Mouse (Mus musculus): ENCODE results near the gene Fsip1. TPM values are rescaled to one million over a fixed set of nuclear protein-coding genes. Genes with fewer than 3 reads are reported as not detected.

Gene Fsip1
- total RNA-seq, 2 experiments from 2014 or later = 2.1 to 2.8 TPM

DNA sequence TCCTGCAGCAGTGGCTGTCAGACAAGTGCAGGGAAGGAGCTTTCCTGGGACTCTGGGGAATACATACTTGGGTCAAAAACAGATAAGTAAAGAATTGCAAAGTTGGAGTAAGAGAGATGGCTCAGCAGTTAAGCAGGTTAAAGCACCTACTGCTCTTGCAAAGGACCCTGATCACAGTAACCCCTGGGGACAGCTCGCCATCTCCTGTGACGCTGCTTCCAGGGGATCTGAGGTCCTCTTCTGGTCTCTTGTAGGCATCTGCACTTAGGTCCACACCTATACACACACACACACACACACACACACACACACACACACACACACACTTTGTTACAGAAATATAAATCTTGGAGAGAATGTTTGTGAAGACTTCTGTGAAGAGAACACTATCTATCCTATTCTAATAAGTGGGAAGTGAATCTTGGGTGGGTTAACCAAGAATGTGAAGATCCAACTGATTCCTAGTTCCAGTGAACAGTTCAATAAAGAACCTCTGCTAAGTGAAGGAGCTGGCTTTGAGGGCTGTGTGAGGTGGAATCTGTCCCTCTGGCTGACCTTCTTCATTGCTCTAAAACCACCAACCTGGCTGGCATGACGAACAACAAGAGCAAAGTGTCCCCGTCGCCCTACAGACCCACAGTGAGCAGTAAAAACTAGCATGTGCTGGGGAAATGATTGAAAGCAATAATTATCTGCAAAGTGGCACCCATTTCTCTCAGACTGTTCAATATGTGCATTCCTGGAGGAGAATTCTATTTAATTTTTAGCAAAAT is 129.1 kb downstream of the Fsip1 start:
- DNase-seq (ENCODE audit: low spot score in 2 of 2) = no peak

DNA sequence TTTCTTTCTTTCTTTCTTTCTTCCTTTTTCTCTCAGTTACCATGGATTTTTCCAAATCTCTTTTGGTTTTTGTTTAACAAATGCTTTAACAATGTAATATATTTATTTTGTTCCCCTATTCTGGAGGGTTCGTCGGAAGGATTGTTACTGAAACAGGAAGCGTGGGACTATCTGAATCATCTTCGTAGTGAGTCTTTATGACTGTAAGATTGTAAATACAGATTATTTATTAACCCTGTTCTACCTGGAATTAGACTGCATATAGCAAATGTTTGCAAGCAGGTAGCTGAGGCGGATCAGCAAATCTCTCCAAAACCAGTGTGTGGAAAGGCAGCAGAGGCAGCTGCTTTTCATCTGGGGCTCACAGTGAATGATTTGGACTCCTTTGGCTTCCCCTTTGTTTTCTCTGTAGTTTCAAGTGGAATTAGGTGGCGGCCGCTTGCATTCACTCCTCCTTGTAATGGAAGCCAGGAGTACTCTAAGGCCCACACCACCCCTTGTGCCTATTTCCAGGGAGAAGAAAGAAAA is 130.8 kb downstream of the Fsip1 start:
- DNase-seq (ENCODE audit: low spot score in 2 of 2) = no peak

DNA sequence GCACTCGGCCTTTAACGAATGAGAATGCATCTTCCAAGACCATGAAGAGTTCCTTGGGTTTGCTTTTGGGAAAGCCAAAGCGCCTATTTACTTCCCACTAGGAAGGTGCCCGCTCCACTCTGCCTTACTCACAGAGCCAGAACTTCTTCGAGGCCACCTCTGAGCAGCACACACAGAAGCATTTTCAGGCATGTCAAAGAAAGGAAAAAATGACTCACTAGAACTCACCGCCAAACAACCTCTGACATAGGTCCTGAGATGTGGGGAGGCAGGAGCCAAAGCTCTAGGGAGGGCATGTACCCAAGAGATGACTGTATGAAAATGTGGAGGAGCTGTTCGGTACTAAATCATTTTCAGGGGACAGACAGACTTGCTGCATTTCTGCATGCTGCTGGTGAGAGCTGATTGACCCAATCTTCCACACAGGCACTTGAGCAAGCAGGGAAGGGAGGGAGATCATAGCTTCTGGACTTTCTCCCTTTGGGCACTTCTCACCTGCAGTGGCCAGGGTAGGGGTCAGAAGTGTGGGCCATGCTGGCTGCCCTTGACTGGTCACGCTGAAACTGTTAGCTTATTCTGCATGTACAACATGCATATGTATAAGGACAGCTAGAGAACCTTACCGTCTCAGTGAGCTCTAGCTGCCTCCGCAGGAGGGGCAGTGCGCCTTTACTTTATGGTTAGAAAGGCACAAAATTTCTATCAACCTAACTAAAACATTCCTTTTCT is 131.4 kb downstream of the Fsip1 start:
- no peak for DNase-seq (ENCODE audit: low spot score in 2 of 2)

DNA sequence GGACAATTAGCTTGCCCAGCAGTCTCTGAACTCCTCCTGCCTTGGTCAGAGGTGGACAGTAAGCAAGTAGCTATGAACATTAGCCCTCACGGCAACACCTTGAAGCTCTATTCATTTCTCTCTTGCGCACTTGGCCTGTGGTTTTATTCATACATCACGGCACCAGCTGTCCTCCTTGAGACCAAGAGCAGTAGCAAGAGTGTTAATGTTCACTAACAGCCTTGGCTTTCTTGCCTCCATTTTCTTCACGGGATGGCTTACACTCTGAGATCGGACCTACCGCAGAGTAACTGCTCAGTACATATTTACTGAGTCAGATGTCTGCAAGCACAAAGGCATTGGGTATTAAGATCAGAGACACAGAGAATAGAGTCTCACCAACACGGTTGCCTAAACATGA is 132.3 kb downstream of the Fsip1 start:
- no peak for DNase-seq (ENCODE audit: low spot score in 2 of 2)

DNA sequence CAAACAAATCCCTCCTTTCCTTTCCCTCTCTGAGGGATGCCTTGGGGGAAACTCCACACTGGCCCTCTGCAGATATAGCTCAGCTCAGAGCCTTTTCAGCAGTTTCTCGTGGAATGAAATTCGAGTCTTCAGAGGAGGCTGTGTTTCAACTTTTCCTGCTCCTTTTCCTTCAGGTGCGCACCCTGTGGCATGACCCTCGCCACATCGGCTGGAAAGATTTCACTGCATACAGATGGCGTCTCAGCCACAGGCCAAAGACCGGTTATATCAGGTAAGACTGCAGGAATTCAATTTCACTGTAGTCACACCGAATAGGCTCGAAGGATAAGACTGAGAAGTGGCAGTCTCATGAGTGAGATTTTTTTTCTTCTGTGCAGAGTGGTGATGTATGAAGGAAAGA is 133.0 kb downstream of the Fsip1 start:
- DNase-seq (ENCODE audit: low spot score in 2 of 2) = no peak

DNA sequence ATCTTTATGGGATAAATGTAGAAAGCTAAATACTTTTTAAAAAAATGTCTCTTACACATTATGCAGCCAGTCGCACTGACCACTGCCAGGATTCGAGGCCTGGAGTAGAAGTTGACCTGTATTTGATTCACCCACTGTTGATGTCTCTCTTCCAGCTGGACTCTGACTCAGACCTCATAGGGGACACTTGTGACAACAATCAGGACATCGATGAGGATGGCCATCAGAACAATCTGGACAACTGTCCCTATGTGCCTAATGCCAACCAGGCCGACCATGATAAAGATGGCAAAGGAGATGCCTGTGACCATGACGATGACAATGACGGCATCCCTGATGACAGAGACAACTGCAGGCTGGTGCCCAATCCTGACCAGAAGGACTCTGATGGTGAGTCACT is 134.5 kb downstream of the Fsip1 start:
- DNase-seq (ENCODE audit: low spot score in 2 of 2) = no peak

DNA sequence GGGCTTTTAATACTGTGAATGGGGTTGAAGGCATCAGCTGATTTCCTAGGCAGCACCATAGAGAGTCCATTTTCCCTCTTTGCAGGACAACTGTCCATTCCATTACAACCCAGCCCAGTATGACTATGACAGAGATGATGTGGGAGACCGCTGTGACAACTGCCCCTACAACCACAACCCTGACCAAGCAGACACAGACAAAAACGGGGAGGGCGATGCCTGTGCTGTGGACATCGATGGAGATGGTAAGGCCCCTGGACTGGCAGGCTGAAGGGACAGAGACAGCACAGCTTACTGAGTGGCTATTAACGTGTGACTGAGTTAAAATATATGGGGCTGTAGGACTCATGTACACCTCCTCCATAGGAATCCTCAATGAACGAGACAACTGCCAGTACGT is 136.0 kb downstream of the Fsip1 start:
- DNase-seq (ENCODE audit: low spot score in 2 of 2) = no peak

DNA sequence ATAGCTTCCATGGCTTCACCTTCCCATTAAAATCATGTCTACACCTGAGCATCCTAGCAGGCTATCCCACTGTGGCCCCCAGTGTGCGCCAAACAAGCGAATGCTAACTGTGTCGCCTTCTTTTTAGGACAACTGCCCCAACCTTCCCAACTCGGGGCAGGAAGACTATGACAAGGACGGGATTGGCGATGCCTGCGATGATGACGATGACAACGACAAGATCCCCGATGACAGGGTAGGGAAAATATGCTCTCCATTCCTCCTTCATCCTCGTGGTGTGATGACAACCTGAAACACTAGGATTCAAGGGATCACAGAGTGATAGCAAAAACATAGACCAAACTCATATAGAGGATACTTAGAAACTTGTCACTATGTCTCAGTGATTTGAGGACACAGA is 136.7 kb downstream of the Fsip1 start:
- DNase-seq (ENCODE audit: low spot score in 2 of 2) = no peak

DNA sequence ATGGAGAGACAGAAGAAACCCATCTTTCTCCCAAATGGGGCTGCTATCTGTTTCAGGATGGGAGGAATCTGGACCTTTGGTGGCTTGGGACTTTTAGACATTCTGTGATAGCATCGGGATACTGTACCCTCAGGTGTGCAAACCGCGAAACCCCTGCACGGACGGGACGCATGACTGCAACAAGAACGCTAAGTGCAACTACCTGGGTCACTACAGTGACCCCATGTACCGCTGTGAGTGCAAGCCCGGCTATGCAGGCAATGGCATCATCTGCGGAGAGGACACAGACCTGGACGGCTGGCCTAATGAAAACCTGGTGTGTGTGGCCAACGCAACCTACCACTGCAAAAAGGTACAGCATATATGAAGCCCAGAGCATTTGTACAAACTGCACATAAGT is 137.1 kb downstream of the Fsip1 start:
- no peak for DNase-seq (ENCODE audit: low spot score in 2 of 2)

DNA sequence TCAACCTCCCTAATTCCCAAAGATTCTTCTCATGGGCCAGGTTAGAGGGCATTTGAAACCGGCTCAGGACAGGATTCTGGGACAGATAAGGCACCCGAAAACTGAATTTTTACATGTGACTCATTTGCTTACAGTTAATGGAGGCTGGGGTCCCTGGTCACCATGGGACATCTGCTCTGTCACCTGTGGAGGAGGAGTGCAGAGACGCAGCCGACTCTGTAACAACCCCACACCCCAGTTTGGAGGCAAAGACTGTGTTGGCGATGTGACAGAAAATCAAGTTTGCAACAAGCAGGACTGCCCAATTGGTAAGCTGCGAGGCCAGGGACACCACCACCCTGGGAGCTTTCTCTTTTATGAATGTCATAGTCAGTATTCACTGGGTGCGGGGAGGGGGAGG is 138.3 kb downstream of the Fsip1 start:
- no peak for DNase-seq (ENCODE audit: low spot score in 2 of 2)

DNA sequence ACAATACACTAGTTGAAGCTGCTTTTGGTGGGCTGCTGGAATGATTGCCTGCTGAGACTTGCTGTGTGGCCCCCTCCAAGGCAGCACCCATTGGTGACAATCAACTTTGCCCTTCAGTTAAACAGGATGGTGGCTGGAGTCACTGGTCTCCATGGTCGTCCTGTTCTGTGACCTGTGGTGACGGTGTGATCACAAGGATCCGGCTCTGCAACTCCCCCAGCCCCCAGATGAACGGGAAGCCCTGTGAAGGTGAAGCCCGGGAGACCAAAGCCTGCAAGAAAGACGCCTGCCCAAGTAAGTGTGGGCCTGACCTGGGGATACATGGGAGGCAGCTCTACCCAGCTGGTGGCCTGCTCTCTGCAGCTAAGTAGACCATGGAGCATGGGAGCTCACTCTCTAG is 138.7 kb downstream of the Fsip1 start:
- DNase-seq (ENCODE audit: low spot score in 2 of 2) = no peak

DNA sequence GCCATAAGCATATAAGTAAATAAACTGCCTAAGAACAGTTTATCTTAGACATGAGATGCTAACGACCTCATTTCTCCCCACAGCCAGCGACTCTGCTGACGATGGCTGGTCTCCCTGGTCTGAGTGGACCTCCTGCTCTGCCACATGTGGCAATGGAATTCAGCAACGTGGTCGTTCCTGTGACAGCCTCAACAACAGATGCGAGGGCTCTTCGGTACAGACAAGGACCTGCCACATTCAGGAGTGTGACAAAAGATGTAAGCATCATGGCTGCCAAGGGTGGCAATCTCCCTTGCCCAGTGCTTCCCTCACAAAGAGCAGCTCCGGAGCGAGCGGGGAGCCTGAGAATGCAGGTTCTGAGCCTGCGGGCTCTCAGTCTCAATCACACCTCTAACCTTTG is 139.4 kb downstream of the Fsip1 start:
- DNase-seq (ENCODE audit: low spot score in 2 of 2) = no peak

DNA sequence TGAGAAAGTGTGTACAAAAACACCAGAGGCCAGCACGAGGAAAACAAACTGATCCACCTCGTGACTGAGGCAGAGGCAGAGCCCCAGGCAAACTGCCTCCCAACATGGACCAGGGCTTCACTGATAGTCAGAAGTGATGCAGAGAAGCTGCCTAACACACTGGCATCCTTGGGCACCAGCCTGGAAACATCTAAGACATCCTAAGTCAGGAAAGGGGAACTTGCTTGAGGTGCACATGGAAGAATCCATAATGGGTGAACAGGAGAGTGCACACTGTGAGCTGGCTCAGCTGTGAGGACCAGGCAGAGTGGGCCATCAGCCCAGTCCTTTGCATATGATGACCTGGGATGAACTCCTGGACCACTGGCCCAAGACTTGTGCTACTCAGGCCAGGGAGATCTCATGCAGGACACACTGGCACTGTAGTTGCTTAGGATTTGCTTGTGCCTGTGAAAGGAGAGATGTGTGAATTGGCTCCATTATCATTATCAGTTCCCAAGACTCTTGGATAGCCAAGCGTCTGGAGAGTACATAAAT is 139.9 kb downstream of the Fsip1 start:
- no peak for DNase-seq (ENCODE audit: low spot score in 2 of 2)

DNA sequence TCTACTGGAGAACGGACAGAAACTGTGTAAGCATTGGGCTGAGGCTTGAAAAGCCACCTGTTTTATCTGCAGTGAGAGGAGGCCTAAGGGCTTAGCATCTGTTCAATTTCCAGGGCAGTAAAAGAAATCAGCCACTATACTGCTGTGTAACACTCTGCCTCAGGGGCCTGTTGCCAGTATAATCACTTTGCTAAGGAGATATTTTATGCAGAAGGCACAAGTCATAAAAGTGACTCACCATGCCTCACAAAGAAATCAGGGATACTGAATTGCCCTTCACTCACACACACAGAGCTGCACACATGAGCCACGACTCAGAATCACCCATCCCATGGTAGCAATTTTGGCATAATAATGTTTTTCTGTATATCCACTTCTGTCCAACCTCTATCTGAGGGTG is 140.6 kb downstream of the Fsip1 start:
- DNase-seq (ENCODE audit: low spot score in 2 of 2) = no peak

DNA sequence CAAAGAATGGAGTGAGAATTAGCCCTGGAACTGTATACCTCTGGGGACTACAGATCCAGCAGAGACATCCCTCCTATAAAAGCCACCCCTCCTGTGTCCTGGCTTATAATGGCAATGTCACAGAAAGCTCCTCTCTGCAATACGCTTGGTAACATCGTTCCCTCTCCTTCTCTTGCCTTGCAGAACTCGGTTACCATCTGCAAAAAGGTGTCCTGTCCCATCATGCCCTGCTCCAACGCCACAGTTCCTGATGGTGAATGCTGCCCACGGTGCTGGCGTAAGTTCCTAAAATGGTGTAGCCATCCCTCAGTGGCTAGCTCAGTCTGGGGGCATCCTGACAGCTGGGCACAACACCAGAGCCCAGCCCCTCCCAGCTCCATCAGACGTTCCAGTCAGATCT is 141.1 kb downstream of the Fsip1 start:
- DNase-seq (ENCODE audit: low spot score in 2 of 2) = no peak

DNA sequence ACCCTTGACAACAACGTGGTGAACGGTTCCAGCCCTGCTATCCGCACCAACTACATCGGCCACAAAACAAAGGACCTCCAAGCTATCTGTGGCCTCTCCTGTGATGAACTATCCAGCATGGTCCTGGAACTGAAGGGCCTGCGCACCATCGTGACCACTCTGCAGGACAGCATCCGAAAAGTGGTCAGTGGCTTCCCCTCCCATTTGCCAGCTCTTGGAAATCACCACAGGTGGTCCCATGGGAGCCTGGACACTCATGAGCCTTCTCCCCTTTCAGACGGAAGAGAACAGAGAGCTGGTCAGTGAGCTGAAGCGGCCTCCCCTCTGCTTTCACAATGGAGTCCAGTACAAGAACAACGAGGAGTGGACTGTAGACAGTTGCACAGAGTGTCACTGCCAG is 142.1 kb downstream of the Fsip1 start:
- no peak for DNase-seq (ENCODE audit: low spot score in 2 of 2)

DNA sequence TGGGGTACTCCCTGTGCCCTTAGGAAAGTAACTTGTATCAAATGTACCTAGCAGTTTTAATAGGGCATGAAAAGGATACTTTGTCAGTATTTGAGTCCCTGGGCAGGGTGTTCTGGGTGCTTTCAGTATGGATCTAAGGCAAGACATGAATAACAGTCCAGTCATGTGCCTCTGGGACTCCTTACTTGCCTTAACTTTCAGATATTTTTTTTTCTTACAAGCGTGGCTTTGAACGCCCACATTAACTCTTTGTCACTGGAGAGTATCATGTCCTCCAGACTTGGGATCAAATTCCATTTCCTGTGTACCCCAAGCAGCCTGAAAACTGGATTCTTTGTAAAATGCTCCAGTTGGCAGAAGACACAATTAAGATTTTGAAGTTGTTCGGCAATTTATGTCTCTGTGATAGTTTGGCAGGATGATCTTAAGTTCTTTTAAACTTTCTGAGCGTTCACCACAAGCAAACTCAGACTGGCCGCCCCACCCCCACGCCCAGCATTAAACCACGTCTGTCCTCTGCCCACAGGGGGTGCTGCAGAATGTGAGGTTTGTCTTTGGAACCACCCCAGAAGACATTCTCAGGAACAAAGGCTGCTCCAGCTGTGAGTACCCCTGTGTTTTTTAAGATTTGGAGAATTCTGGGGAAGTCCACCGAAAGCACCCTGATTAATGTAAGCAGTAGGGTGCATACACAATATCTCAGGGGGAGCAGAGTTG is 142.8 kb downstream of the Fsip1 start:
- DNase-seq (ENCODE audit: low spot score in 2 of 2) = peak in 1 of 2 experiments; percentile 28

DNA sequence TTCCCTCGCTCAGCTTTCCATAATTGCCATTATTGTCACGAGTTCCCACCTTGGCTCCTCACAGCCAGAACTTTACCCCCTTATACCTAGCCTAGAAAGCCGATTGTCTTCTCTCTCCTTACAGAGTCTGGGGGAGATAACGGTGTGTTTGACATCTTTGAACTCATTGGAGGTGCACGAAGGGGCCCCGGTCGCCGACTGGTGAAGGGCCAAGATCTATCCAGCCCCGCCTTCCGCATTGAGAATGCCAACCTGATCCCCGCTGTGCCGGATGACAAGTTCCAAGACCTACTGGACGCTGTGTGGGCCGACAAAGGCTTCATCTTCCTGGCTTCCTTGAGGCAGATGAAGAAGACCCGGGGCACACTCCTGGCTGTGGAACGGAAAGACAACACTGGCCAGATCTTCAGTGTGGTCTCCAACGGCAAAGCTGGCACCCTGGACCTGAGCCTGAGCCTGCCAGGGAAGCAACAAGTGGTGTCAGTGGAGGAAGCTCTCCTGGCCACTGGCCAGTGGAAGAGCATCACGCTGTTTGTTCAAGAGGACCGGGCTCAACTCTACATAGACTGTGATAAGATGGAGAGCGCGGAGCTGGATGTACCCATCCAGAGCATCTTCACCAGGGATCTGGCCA is 143.8 kb downstream of the Fsip1 start:
- DNase-seq (ENCODE audit: low spot score in 2 of 2) = no peak

DNA sequence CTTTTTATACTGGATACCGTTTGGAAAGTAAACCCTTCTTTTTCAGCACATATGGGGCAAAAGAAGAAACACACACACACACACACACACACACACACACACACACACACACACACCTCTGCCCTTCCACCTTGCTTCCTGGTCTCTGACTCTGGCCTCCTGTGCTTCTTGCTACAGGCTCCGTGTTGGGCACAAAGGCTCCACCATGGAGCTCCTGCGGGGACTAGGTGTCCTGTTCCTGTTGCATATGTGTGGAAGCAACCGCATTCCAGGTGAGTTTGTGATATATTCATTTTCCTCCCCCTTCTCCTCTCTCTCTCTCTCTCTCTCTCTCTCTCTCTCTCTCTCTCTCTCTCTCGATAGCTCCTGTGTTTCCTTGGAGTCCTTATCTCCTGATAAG is 144.3 kb downstream of the Fsip1 start:
- DNase-seq (ENCODE audit: low spot score in 2 of 2) = no peak

DNA sequence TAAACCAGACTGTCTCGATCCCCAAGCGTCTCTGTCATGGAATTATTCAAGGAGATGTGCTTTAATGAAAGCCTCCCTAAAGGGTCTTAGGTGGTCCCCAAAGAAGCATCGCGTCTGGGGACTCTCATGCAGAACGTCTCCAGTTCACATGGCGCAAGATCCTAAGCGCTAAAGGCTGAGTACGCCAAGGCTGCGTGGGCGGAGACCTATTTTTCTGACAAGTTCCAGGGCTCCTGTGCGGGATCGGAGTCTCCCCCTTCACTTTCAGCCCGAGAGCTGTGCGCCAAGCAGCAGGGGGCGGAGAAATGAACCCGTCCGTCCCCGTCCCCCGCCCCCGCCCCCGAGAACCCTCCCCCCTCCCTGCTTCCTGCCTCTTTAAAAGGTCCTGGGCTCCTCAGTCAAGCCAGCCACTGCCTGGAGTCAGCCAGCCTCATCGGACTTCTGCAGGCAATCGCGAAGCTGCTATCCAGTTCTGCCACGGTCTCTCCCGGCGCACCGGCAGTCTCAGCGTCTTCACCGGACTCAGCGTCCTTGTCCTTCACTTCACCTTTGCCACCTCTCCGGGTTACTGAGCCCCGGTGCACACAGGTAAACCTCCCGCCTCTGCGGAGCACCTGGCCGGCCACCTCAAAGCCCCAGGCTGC is 145.2 kb downstream of the Fsip1 start, which contains the start of gene Thbs1:
Gene Thbs1, plus strand, starts transcription at position 389 of the 644 bp plus-strand sequence.
- peak; percentile 40 to 59 for DNase-seq (ENCODE audit: low spot score in 2 of 2)

DNA sequence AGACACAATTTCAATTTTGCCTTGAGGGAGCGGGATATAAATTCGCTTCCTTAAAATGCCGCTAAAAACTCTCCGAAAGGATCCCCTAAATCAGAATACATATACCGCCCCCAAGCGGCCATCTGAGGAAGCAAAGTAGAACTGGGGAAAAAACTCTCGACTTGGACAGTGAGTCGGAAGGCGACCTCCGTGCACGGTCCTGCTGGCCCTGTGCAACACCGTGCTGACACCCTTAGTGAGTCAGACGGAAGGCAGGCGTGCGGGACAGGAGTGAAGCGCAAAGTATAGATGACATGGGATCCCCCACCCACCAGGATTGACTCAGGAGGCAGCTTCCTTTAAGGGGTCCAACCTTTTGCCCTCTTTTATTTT is 145.7 kb downstream of the Fsip1 start:
- DNase-seq (ENCODE audit: low spot score in 2 of 2) = peak; percentile 91 to 93
